Mouse (Mus musculus): ENCODE data around the gene Smoc2. TPM values are rescaled to one million over a fixed set of nuclear protein-coding genes. Genes with fewer than 3 reads are reported as not detected.
A peak's percentile ranks its signal among the peaks of the same experiment; 100 is the strongest.

Gene Smoc2
- polyA plus RNA-seq, 1 experiment from 2014 or later = 2.9 TPM

DNA sequence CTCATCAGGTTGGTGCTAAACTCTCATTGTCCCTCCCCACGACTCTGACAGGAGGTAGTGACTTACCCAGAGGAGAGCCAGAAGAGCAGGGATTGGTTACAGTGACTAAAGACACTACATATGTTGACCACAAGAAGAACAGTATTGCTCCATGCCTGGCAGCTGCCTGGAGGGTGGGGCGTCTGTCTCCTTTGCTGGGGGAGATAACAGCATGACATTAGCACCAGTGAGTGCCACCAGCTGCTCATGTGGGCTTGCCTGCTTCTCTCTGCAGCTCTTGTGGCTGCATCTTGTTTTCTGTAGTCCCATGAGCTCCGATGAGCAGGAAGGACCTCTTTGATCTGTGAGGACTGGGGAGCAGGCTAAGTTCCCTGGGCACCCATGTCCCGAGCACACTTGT, 29.7 kb upstream of the Smoc2 start:
- Histone ChIP-seq H3K4me2 (no peak overlapping the region), H3K36me3 (replicated peaks) (no peaks in the 10 kb centered on the region), H3K9ac (no peak overlapping the region), H3K27me3 (replicated peaks) (no peaks in the 10 kb centered on the region), H3K4me1 (no peaks in the 10 kb centered on the region), H3K27ac (no peak overlapping the region), H3K4me3 (no peak overlapping the region), H3K9me3 (no peaks in the 10 kb centered on the region)
- no peak for ATAC-seq (replicated peaks)
- 74% methylated on average over 4 of the region's 4 CpGs for WGBS

DNA sequence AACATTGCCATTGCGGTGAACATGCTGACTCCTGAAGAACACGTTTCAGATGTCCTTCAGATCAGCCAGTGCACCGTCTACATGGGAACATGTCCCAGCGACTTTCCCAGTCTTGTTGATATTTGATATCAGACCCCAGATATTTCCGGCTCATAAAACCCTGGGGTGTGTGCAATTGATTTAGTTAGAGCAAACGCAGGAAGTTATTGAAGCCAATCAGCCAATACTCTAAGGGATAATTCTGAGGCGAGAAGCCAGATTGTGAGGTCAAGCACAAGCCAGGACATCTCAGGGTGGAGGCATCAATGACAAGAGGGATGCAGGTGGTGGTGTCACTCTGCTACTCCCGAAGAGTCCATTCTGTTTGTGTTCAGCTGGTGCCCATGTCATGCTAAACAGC, 28.9 kb upstream of the Smoc2 start:
- Histone ChIP-seq H3K27me3 (replicated peaks) (no peaks in the 10 kb centered on the region), H3K9me3 (no peaks in the 10 kb centered on the region), H3K4me1 (no peaks in the 10 kb centered on the region), H3K4me3 (no peak overlapping the region), H3K36me3 (replicated peaks) (no peaks in the 10 kb centered on the region), H3K4me2 (no peak overlapping the region), H3K9ac (no peak overlapping the region), H3K27ac (no peak overlapping the region)
- no peak for ATAC-seq (replicated peaks)
- 79% methylated on average over 8 of the region's 8 CpGs for WGBS

DNA sequence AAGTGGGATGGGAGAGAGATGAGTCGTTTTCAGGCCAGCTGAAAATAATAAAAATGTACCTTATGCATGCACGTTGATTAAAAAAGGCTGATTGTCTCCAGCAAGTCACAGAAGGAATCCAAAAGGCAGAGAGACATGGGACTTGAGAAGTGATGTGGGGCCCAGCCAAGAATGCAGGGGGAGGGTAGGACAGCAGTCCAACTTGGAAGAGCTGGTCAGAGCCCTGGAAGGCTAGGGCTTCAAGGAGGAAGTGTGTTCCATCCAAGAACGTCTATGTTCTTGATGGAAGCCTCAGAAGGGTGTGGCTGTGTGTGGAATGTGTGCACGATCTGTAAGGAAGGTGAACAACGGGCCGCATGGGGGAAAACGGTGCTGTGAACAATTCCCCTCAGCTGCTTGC, 26.9 kb upstream of the Smoc2 start:
- Histone ChIP-seq H3K4me1 (no peaks in the 10 kb centered on the region), H3K4me2 (no peak overlapping the region), H3K9ac (no peak overlapping the region), H3K27me3 (replicated peaks) (no peaks in the 10 kb centered on the region), H3K9me3 (no peaks in the 10 kb centered on the region), H3K27ac (no peak overlapping the region), H3K4me3 (no peak overlapping the region), H3K36me3 (replicated peaks) (no peaks in the 10 kb centered on the region)
- ATAC-seq (replicated peaks) = no peak
- WGBS = 86% methylated on average over 7 of the region's 7 CpGs

DNA sequence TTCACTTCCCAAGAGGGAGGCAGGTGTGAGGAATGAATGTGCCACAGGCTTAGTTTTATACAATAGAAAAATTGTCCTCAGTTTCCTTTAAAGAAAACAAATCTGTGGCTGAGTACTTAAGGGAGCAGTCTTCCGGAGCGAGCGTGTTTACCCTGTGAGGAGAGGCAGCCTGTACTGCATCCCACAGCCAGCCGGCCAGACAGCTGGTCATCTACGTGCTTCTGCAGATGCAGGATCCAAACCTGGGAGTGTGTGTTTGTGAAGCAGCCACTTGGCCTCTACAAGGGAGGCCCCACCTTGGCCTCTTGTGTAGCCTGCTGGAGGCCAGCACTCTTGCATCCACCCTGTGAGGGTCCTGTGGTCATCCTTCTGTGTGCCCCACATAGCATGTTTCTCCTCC, 24.7 kb upstream of the Smoc2 start:
- no peak overlapping the region for H3K27ac ChIP-seq
- H3K4me2 ChIP-seq = no peak overlapping the region
- no peaks in the 10 kb centered on the region for H3K36me3 ChIP-seq (replicated peaks)
- H3K4me1 ChIP-seq = no peaks in the 10 kb centered on the region
- no peaks in the 10 kb centered on the region for H3K9me3 ChIP-seq
- no peak overlapping the region for H3K9ac ChIP-seq
- ATAC-seq (replicated peaks) = no peak
- no peaks in the 10 kb centered on the region for H3K27me3 ChIP-seq (replicated peaks)
- H3K4me3 ChIP-seq = no peak overlapping the region
- 78% methylated on average over 5 of the region's 5 CpGs for WGBS

DNA sequence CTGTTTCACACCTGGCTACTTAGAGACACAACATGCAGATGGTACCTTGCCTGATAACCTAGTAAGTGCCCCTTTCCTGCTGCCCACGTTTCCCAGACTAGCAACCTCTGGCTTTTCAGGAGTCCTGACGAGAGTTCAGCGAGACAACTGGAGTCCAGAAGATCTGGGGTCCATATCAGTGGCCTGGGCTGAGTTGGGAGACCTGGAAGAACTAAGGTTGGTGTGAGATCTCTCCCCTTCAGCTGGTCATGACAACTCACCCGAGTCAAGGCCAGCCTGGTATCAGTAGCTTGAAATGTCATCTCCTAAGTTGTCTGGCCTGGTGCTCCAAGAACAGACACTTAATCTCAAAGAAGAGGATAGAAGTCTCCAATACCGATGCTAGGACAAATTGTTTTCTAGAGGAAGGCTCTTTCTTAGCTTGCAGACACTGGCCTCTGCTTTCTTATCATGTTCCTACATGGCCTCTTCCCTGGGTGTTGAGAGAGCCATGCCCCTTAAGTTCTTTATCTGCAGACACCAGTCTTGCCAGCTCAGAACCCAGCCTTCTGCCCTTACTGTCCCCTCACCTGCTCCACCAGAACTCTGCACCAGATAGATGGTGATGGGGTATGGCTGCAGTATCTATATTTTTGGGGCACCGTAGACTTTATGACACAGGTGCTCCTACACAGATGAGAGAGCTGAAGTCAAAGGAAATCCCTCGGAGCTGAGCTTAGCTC, 21.3 kb upstream of the Smoc2 start:
- H3K9me3 ChIP-seq = no peaks in the 10 kb centered on the region
- H3K27ac ChIP-seq = no peak overlapping the region
- no peaks in the 10 kb centered on the region for H3K36me3 ChIP-seq (replicated peaks)
- H3K4me3 ChIP-seq = no peak overlapping the region
- H3K4me2 ChIP-seq = no peak overlapping the region
- H3K9ac ChIP-seq = no peak overlapping the region
- 88% methylated on average over 7 of the region's 7 CpGs for WGBS
- no peaks in the 10 kb centered on the region for H3K4me1 ChIP-seq
- no peak for ATAC-seq (replicated peaks)
- H3K27me3 ChIP-seq (replicated peaks) = no peaks in the 10 kb centered on the region

DNA sequence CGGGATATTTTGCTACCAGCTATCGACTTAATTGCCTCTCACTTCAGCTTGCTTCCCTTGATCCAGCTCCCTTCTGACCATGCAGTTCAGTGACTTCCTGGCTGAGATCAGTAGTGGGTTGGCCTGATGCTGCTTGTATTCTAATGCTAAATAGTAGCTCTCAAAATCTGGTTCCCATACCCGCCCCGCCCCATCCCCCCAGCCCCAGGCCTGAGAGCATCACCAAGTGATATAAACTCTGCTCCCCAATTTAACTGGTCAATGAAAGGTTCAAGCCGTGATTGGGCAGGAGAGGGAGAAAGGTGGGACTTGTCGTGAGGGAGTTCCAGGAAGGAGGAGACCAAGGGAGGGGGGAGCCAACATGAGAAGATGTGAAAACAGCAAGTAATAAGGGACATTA, 20.4 kb upstream of the Smoc2 start:
- ATAC-seq (replicated peaks) = no peak
- H3K4me3 ChIP-seq = no peak overlapping the region
- no peaks in the 10 kb centered on the region for H3K27me3 ChIP-seq (replicated peaks)
- H3K9me3 ChIP-seq = no peaks in the 10 kb centered on the region
- no peak overlapping the region for H3K27ac ChIP-seq
- no peak overlapping the region for H3K9ac ChIP-seq
- WGBS = 33% methylated on average over 6 of the region's 6 CpGs
- no peaks in the 10 kb centered on the region for H3K4me1 ChIP-seq
- no peaks in the 10 kb centered on the region for H3K36me3 ChIP-seq (replicated peaks)
- H3K4me2 ChIP-seq = no peak overlapping the region

DNA sequence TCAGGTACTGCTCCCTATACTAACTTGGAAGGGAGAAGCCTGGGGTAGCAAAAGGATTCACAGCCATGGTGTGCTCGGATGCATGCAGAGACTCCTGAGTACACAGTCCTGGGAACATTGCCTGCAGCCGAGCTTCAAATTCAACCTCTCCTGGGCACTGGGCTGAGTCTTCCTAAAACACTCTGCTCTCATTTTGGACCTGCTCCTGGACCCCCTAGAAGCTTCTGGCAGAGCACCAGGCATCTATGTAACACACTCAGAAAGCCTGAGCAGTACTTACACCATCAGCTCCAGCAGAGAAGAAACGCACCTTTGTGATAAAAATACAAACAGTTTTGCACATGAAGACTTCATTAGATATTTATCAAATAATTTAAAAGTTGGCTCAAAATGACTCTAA, 18.3 kb upstream of the Smoc2 start:
- Histone ChIP-seq H3K4me2 (no peak overlapping the region), H3K27ac (no peak overlapping the region), H3K4me3 (no peak overlapping the region), H3K36me3 (replicated peaks) (no peaks in the 10 kb centered on the region), H3K4me1 (no peaks in the 10 kb centered on the region), H3K9me3 (no peaks in the 10 kb centered on the region), H3K27me3 (replicated peaks) (no peaks in the 10 kb centered on the region), H3K9ac (no peak overlapping the region)
- WGBS = 87% methylated on average over 3 of the region's 3 CpGs
- ATAC-seq (replicated peaks) = no peak

DNA sequence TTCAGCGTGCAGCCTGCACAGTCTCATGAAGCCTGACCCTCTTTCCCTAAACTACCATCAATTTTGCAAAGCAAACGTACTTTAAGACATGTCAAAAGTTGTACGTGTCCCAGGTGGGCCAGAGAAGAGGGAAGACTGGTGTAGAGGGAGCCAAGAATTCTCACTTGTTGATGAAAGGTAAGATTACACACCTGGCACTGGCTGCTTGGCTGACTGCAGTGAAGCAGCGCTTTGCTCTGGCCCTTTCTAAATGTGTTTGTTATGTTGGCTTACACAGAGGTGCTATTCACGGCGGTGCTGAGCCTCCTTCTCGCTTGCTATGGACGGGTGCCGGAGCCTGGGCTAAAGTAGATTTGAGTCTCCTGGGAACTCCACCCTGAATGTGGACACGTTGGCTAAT, 17.1 kb upstream of the Smoc2 start:
- Histone ChIP-seq H3K27ac (no peak overlapping the region), H3K27me3 (replicated peaks) (no peaks in the 10 kb centered on the region), H3K36me3 (replicated peaks) (no peaks in the 10 kb centered on the region), H3K4me1 (no peaks in the 10 kb centered on the region), H3K9ac (no peak overlapping the region), H3K9me3 (no peaks in the 10 kb centered on the region), H3K4me2 (no peak overlapping the region), H3K4me3 (no peak overlapping the region)
- 86% methylated on average over 10 of the region's 10 CpGs for WGBS
- ATAC-seq (replicated peaks) = no peak

DNA sequence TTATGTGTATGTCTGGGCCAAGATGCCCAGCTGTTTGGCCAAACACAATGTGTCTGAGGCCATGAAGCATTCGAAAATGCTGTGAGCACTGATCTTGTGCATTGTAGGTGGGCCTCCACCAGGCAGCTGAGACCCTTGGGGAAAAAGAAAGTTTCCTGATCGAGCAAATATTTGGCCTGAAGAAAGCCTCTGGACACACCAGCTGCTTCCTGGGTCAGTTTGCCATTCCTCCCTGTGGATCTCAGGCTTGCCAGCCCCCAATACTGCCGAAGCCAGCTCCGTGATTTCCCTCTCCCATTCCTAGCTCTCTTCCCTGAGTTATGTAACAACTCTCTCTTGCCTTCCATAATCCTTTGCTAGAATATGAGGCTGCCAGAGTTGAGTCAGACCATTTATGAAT, 11.3 kb upstream of the Smoc2 start:
- no peaks in the 10 kb centered on the region for H3K36me3 ChIP-seq (replicated peaks)
- WGBS = 82% methylated on average over 4 of the region's 4 CpGs
- H3K9ac ChIP-seq = no peak overlapping the region
- no peaks in the 10 kb centered on the region for H3K27me3 ChIP-seq (replicated peaks)
- no peak overlapping the region for H3K4me3 ChIP-seq
- H3K4me1 ChIP-seq = no peaks in the 10 kb centered on the region
- H3K27ac ChIP-seq = no peak overlapping the region
- H3K4me2 ChIP-seq = no peak overlapping the region
- no peak for ATAC-seq (replicated peaks)
- no peaks in the 10 kb centered on the region for H3K9me3 ChIP-seq

DNA sequence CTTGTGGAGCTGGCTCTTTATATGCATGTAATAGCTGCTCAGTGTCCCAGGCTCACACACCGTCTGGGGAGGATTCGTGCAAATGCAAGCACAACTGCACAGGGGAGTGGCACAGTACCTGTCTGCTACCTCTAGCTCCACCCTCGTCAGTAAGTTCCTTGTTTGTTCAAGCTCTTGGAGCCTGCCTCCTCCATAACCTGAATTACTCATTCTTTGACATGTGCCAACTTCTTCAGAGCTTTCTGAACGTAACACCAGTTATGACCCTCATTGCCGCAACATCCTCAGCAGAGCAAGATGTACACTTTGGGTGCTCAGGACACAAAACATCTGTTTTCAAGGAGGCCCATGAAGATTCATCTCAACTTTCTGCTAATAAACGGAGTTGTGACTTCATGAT, 5.9 kb upstream of the Smoc2 start:
- no peak for ATAC-seq (replicated peaks)
- Histone ChIP-seq H3K27me3 (replicated peaks) (peaks cover 11% of the 10 kb centered on the region), H3K4me3 (no peak overlapping the region), H3K36me3 (replicated peaks) (no peaks in the 10 kb centered on the region), H3K4me2 (no peak overlapping the region), H3K4me1 (no peaks in the 10 kb centered on the region), H3K27ac (no peak overlapping the region), H3K9me3 (no peaks in the 10 kb centered on the region), H3K9ac (no peak overlapping the region)
- 84% methylated on average over 6 of the region's 6 CpGs for WGBS

DNA sequence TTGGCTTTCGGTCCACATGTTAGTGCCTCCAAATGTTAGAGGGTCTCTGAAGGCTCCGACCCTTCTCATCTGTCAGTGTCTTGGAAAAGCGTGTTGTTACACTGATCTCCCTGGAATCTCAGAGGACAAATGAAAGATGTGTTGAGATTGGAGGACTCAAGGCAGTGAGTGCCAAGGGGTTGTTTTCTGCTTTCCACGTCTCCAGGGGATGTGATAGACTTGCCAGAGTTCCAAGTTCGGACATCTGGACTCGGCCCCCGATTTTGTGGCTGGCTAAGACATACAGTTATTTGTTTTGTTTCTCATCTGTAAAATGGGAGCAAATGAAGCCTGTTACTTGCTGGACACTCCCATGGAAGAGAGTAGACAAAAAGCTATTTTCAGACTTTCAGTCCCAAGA, 2.0 kb upstream of the Smoc2 start:
- no peak for ATAC-seq (replicated peaks)
- Histone ChIP-seq H3K9ac (no peak overlapping the region), H3K4me2 (no peak overlapping the region), H3K9me3 (no peaks in the 10 kb centered on the region), H3K4me3 (no peak overlapping the region), H3K36me3 (replicated peaks) (no peaks in the 10 kb centered on the region), H3K4me1 (peaks cover 18% of the 10 kb centered on the region), H3K27ac (no peak overlapping the region), H3K27me3 (replicated peaks) (peaks cover 50% of the 10 kb centered on the region)
- WGBS = 90% methylated on average over 7 of the region's 7 CpGs

DNA sequence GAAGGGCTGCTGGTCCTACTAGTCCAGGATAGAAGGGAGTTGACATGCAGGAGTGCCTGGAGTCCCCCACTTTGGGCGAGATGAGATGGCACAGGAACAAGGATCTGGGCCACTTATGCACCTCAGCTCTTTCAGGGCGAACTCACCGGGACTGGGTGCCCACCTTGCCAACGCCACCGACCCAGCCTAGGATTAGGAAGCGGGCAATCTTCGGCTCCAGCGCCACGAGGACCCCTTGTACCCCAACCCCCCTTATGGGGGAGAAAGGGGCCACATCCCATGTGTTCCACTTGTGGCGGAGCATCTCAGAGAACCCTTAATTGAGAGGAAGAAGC, 627 bp downstream of the Smoc2 start:
- 2% methylated on average over 10 of the region's 10 CpGs for WGBS
- peaks cover 18% of the 10 kb centered on the region for H3K4me1 ChIP-seq
- ATAC-seq (replicated peaks) = peak; percentile 25; the same call in 1 of the 2 replicates
- peaks cover 55% of the 10 kb centered on the region for H3K27me3 ChIP-seq (replicated peaks)
- no peak overlapping the region for H3K27ac ChIP-seq
- H3K4me2 ChIP-seq = peak overlapping the region; percentile 98
- H3K9me3 ChIP-seq = no peaks in the 10 kb centered on the region
- peak overlapping the region; percentile 49 for H3K4me3 ChIP-seq
- H3K9ac ChIP-seq = peak overlapping the region; percentile 26; the same call in 1 of the 2 replicates
- no peaks in the 10 kb centered on the region for H3K36me3 ChIP-seq (replicated peaks)

DNA sequence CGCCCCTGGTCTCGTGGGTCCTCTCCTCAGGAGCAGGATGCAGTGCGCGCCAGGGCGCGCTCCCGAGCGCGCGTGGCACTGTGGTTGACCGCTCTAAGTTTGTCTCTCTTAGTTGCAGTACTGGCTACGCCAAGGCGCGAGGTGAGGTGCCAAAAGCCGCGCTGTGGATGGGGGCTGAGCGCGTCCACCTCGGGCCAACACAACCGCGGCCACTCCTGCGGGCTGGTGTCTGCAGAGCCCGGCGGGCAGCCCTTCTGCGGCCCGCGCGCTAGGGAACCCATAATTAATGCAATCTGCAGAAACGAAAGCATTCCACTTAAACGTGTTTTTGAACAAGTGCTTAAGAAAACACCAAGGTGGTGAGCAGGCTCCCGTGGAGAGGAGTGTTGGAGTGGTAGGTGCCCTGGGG, 1.1 kb downstream of the Smoc2 start:
- no peak for ATAC-seq (replicated peaks)
- Histone ChIP-seq H3K36me3 (replicated peaks) (no peaks in the 10 kb centered on the region), H3K27me3 (replicated peaks) (peaks cover 55% of the 10 kb centered on the region), H3K4me3 (peak overlapping the region; percentile 49), H3K27ac (no peak overlapping the region), H3K4me1 (peaks cover 18% of the 10 kb centered on the region), H3K4me2 (peak overlapping the region; percentile 98), H3K9ac (no peak overlapping the region), H3K9me3 (no peaks in the 10 kb centered on the region)
- 0% methylated on average over 31 of the region's 31 CpGs for WGBS

All from midbrain, embryonic 15.5 days (tissue).